Mouse (Mus musculus): ENCODE measurements at regions not wholly inside any gene's neighbourhood (a gene's known extent, or its start where the extent isn't known, plus 50 kb on each side); places are given as distances from the start of the nearest gene placed in this dataset.

DNA sequence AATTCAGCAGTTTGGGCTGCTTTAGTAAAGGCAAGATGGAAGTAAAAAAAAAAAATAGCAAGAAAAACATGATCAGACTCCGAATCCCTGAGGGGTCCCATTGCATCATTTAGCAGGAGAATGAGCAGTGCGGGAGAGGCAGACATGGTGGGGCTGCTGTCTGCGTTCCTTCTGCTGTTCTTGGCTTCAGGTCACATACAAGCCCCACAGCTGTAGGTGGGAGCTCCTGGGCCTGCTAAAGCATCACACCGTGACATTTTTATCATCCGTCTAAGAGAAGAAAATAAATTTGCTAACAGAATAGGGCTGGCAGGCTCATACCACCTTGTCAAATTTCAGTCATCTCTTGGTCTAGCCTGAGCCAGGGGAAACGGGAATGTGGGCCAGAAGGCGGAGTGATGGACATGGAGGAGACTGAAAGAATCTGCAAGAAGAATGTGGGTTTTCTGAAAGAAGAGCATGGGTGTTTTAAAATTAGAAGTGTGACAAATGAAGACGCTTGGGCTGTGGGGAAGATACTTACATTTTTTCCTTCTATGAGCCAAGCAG lies 378.8 kb upstream of the Vrk2 start:
- H3K27me3 ChIP-seq: no peaks in the 10 kb centered on the region
- H3K9me3 ChIP-seq (replicated peaks): no peaks in the 10 kb centered on the region
- H3K4me3 ChIP-seq: no peak overlapping the region
- no peak overlapping the region for H3K9ac ChIP-seq
- no peak overlapping the region for H3K4me2 ChIP-seq
- no peak for ATAC-seq (replicated peaks; ENCODE audit: insufficient number of reproducible peaks, insufficient read depth, low FRiP score, low read depth)
- no peak overlapping the region for H3K27ac ChIP-seq
- H3K4me1 ChIP-seq (replicated peaks): no peaks in the 10 kb centered on the region
- WGBS: 62% methylated on average over 8 of the region's 8 CpGs
- no peaks in the 10 kb centered on the region for H3K36me3 ChIP-seq

DNA sequence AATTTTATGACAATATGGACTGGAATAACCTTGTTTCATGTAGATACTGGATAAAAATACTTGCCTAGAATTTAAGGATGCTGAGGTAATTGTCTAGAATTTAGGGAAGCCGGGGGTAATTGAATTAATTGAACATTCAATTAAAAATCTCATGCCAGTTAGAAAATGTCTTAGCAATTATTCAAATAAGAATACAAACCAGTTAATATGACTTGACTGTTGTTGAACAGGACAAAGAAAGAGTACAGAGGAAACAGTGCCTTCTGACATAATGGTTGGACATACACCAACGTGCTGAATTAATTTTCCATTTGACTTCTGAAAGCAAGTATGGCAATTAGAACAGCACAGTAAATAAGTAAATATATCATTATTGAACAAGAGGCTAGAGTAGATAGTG lies 377.4 kb upstream of the Vrk2 start:
- ATAC-seq (replicated peaks; ENCODE audit: insufficient number of reproducible peaks, insufficient read depth, low FRiP score, low read depth): no peak
- 75% methylated on average over 2 of the region's 2 CpGs for WGBS

DNA sequence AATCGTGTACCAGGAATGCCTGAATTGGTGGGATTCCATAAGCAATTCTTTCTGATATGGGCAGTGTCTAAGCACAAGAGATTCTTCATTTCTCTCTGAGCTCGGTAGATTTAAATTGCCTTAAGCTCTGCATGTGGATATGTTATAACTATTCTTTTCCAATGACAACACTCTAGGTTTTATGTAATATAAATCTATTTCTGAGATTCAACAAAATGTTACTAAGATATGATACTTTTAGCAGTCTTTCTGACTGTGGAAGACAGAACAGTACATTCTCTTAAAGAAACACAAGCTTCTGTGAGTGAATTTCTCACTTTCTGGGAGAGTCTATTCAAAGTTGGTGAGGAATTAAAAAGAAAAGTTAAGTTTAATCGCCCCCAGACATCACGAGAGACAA lies 373.6 kb upstream of the Vrk2 start:
- H3K4me1 ChIP-seq (replicated peaks): peaks cover 13% of the 10 kb centered on the region
- no peak overlapping the region for H3K27ac ChIP-seq
- no peaks in the 10 kb centered on the region for H3K27me3 ChIP-seq
- WGBS: 70% methylated on average over 4 of the region's 4 CpGs
- ATAC-seq (replicated peaks; ENCODE audit: insufficient number of reproducible peaks, insufficient read depth, low FRiP score, low read depth): no peak
- H3K4me2 ChIP-seq: no peak overlapping the region
- no peak overlapping the region for H3K9ac ChIP-seq
- H3K9me3 ChIP-seq (replicated peaks): no peaks in the 10 kb centered on the region
- H3K36me3 ChIP-seq: no peaks in the 10 kb centered on the region
- H3K4me3 ChIP-seq: no peak overlapping the region

More for the DNA sequence above, 377.4 kb upstream of the Vrk2 start:
- Histone ChIP-seq H3K4me3 (no peak overlapping the region), H3K4me2 (no peak overlapping the region), H3K27ac (no peak overlapping the region), H3K36me3 (no peaks in the 10 kb centered on the region), H3K4me1 (replicated peaks) (no peaks in the 10 kb centered on the region), H3K27me3 (no peaks in the 10 kb centered on the region), H3K9me3 (replicated peaks) (no peaks in the 10 kb centered on the region), H3K9ac (no peak overlapping the region)

DNA sequence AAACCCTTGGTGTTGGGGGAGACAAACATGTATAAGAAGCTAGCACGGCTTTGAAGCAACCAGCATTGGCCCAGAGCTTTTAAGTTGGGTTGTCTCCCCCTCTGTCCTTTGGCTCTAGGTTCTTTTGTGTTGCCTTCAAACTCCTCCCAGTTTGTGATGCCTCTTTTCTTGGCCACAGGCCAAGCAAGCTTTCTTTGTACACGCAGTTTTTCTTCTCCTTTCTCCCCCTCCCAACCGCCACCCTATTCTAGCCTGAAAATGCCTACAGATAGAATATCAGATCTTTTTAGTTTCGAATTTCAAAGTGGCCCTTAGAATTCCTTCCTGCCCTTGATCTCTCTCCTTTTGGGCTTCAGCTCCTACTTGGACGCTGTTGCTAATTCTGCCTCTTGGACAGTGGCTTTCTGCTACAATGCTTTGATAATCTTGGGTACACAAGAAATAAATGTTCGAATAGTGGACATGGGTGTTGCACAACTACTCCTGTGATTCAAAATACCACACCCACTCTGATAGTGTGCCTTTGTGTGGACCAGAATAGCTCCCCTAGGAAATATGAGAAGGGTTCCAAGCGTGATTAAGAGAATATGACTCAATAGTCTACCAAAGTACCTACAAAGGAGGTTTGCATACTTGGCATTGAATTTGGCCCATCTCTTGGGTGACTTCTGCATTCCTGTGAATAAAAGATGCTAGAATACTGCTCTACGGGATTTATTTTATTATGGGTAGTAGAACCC lies 369.3 kb upstream of the Vrk2 start:
- peaks cover 21% of the 10 kb centered on the region for H3K4me1 ChIP-seq (replicated peaks)
- ATAC-seq (replicated peaks; ENCODE audit: insufficient number of reproducible peaks, insufficient read depth, low FRiP score, low read depth): no peak
- H3K9me3 ChIP-seq (replicated peaks): no peaks in the 10 kb centered on the region
- no peak overlapping the region for H3K9ac ChIP-seq
- H3K4me2 ChIP-seq: peak overlapping the region; percentile 20; the same call in 1 of the 2 replicates
- no peaks in the 10 kb centered on the region for H3K36me3 ChIP-seq
- H3K27me3 ChIP-seq: no peaks in the 10 kb centered on the region
- no peak overlapping the region for H3K4me3 ChIP-seq
- WGBS: 33% methylated on average over 8 of the region's 8 CpGs
- H3K27ac ChIP-seq: peak overlapping the region; percentile 58

DNA sequence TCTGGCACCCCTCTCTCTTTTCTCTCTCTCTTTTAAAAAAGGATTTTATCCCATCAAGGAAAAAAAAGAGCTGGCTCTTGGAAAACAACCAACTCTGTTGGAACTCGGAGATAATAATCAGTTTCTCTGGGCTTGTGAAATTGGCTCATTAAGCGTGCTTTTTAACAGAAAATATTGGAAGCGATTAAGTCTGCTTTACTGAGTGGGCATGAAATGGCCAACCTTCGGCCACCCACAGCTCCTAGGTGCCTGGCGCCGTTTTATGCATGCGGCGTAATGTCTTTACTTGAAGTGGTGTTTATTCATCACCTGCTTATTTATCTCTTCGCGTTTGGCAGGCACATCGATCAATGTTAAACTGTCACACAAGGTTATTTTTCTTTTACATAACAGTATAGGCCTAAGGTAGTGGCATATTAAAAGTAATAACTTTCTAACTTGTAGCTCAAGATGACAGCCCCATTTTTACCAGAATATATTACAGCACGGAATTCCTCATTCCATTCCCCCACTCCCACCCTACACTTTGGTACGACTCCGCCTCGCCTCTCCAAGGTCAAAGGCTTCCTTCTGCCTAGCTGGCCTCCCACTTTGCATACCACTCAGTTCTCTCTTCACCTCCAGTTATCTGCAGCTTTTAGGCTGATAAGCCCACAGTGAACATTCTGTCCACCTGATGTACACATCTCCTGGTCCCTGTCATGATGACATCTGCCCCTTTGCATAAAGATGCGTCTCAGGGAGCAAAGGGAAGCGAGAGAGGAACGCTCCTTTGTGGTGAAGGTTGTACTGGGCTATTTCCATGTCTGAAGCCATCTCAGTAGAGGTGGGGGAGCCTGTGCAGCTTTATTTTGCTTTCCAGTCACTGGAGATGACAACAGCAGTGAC lies 368.5 kb upstream of the Vrk2 start:
- Histone ChIP-seq H3K4me2 (peak overlapping the region; percentile 20; the same call in 1 of the 2 replicates), H3K9me3 (replicated peaks) (no peaks in the 10 kb centered on the region), H3K27me3 (no peaks in the 10 kb centered on the region), H3K4me3 (no peak overlapping the region), H3K36me3 (no peaks in the 10 kb centered on the region), H3K4me1 (replicated peaks) (peaks cover 21% of the 10 kb centered on the region), H3K27ac (peak overlapping the region; percentile 58), H3K9ac (no peak overlapping the region)
- ATAC-seq (replicated peaks; ENCODE audit: insufficient number of reproducible peaks, insufficient read depth, low FRiP score, low read depth): no peak; the same call in 1 of the 2 replicates
- WGBS: 39% methylated on average over 18 of the region's 18 CpGs

DNA sequence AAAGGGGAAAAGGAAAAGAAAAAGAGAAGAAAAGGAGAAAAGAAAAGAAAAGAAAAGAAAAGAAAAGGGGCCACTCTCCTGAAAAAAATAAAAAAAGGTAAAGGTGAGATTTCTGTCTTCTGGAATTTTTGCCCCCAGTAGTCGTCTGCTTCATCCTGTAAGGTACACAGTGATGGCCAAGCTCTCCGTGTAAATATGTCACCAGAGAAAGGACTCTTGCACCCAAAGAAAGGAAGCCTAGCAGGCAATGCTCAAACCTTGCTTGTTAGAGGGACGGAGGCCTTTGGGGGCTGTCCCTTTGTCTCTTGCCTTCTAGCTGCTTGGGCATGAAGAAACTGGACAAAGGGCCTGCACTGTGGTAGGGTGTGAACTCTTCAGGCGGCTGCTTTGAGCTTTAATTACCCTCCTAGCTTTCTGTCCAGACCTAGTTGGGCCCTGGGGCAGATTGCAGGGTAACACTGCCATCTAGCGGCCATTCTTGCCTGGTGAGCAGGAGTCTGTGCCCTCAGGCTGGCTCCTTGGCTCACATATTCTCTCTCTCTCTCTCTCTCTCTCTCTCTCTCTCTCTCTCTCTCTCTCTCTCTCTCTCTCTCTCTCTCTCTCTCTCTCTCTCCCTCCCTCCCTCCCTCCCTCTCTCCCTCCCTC lies 367.7 kb upstream of the Vrk2 start:
- Histone ChIP-seq H3K27ac (no peak overlapping the region), H3K9me3 (replicated peaks) (no peaks in the 10 kb centered on the region), H3K4me1 (replicated peaks) (peaks cover 21% of the 10 kb centered on the region), H3K36me3 (no peaks in the 10 kb centered on the region), H3K9ac (no peak overlapping the region), H3K4me2 (peak overlapping the region; percentile 39), H3K27me3 (no peaks in the 10 kb centered on the region), H3K4me3 (no peak overlapping the region)
- peak; percentile 90 for ATAC-seq (replicated peaks; ENCODE audit: insufficient number of reproducible peaks, insufficient read depth, low FRiP score, low read depth)
- WGBS: 12% methylated on average over 5 of the region's 5 CpGs

DNA sequence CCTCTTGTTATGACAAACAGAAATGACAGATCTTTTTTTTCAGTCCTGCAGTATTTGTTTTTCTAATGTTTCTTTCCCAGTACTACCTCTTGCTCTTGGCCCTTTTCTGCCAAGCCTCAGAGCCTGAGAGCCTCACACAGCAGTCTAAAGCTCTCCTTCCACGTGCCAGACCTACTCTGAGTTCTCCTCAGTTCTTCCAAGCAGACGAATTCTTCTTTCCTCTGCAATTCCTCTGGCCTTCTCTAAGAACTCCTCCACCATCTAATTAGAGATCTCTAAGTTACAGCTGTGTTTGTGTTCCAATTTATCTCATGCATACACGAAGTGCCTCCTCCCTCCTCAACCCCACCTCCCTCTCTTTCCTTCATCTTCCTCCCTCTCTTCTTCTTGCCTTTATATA lies 362.4 kb upstream of the Vrk2 start:
- H3K4me1 ChIP-seq (replicated peaks): no peaks in the 10 kb centered on the region

DNA sequence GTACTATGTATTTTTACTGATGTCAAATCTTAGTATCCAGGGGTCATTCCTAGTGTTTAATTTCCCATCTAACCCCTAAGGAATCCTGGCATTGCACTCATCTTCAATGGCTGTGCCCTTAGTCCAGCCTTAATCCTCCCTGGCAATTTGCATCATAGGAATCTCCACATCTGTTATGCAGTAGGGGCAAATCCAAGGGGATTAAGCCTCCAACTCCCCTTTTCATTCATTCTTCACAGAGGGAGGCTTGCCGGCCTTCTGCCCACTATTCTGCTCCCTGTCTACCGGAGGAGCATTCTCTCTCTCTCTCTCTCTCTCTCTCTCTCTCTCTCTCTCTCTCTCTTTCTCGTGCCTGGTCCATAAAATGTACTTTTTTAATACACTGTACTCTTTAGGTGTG lies 338.0 kb upstream of the Vrk2 start:
- no peak for ATAC-seq (replicated peaks; ENCODE audit: insufficient number of reproducible peaks, insufficient read depth, low FRiP score, low read depth)
- 44% methylated on average over 3 of the region's 3 CpGs for WGBS
- H3K4me3 ChIP-seq: no peak overlapping the region
- H3K9me3 ChIP-seq (replicated peaks): no peaks in the 10 kb centered on the region
- no peak overlapping the region for H3K4me2 ChIP-seq
- no peak overlapping the region for H3K9ac ChIP-seq
- no peaks in the 10 kb centered on the region for H3K4me1 ChIP-seq (replicated peaks)
- H3K27me3 ChIP-seq: no peaks in the 10 kb centered on the region
- no peak overlapping the region for H3K27ac ChIP-seq
- no peaks in the 10 kb centered on the region for H3K36me3 ChIP-seq

More for the DNA sequence above, 362.4 kb upstream of the Vrk2 start:
- no peak overlapping the region for H3K9ac ChIP-seq
- ATAC-seq (replicated peaks; ENCODE audit: insufficient number of reproducible peaks, insufficient read depth, low FRiP score, low read depth): no peak
- H3K27ac ChIP-seq: no peak overlapping the region
- no peaks in the 10 kb centered on the region for H3K36me3 ChIP-seq
- 53% methylated on average over 3 of the region's 3 CpGs for WGBS
- no peak overlapping the region for H3K4me3 ChIP-seq
- H3K9me3 ChIP-seq (replicated peaks): no peaks in the 10 kb centered on the region
- no peak overlapping the region for H3K4me2 ChIP-seq
- no peaks in the 10 kb centered on the region for H3K27me3 ChIP-seq

DNA sequence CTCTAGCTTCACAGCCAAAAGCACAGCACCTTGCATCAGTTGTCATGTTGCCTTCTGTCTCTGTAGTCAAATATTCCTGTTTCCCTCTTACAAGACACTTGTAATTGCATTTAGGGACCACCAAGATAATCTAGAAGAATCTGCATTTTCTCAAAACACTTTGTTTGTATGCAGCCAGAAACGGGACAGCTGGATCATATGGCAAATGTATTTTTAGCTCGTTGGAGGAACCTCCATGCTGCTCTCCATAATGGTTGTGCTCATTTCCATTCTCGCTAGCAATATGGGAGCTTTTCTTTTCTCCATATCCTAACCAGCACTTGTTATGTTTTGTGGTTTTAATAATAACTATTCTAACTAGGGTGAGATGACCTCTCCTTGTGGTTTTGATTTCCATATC lies 313.3 kb upstream of the Vrk2 start:
- Histone ChIP-seq H3K4me1 (replicated peaks) (no peaks in the 10 kb centered on the region), H3K36me3 (no peaks in the 10 kb centered on the region), H3K27ac (no peak overlapping the region), H3K4me2 (no peak overlapping the region), H3K9ac (no peak overlapping the region), H3K27me3 (no peaks in the 10 kb centered on the region), H3K4me3 (no peak overlapping the region), H3K9me3 (replicated peaks) (no peaks in the 10 kb centered on the region)
- ATAC-seq (replicated peaks; ENCODE audit: insufficient number of reproducible peaks, insufficient read depth, low FRiP score, low read depth): no peak
- WGBS: 66% methylated on average over 3 of the region's 3 CpGs

DNA sequence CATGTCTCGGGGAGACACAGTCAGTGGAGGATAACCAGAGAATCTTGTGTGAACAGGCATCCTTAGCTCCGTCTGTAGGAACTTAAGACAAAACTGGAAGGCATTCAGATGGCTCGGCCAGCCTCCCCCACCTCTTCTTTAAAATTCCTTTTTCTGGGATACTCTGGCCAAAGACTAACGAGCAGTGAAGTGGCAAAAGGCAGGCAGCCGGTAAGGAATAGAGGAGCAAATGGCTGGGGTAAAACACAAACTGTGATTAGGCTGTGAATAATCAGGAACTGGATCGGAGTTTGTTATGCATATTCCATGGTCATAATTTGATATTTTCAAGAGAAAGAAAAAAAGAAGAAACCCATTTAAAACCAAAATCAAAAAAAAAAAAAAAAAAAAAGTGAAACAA lies 287.8 kb upstream of the Vrk2 start:
- Histone ChIP-seq H3K4me1 (replicated peaks) (no peaks in the 10 kb centered on the region), H3K4me3 (no peak overlapping the region), H3K9ac (no peak overlapping the region), H3K27ac (no peak overlapping the region), H3K9me3 (replicated peaks) (no peaks in the 10 kb centered on the region), H3K27me3 (no peaks in the 10 kb centered on the region), H3K4me2 (no peak overlapping the region), H3K36me3 (no peaks in the 10 kb centered on the region)
- ATAC-seq (replicated peaks; ENCODE audit: insufficient number of reproducible peaks, insufficient read depth, low FRiP score, low read depth): no peak
- 35% methylated on average over 6 of the region's 6 CpGs for WGBS
